Mouse (Mus musculus) liver, embryonic 11.5 days (tissue): ENCODE data around the gene Cstl1. TPM values are rescaled to one million over a fixed set of nuclear protein-coding genes. Genes with fewer than 3 reads are reported as not detected.

Experiments
- ATAC-seq: fragments of 200-750 bp; cut with Nextera tagmentation; replicated peaks from 2 replicates; pipeline ENCODE4 v1.8.0; 2017; ENCODE audit warnings: moderate number of reproducible peaks, mild to moderate bottlenecking, moderate TSS enrichment, moderate library complexity; ENCODE audit not compliant: low FRiP score
- DNase-seq: peaks from one replicate; pipeline ENCODE4 v3.0.0-alpha.2; 2017; ENCODE audit warnings: low spot score
- H3K27ac ChIP-seq: fragments of 300-500 bp; sonication (generic); 2 replicates; pipeline ENCODE4 v1.5.1; 2014; ENCODE audit warnings: mild to moderate bottlenecking, low read depth, low read length, control low read depth
- H3K27me3 ChIP-seq: fragments of 300-500 bp; sonication (generic); replicated peaks from 2 replicates; pipeline ENCODE4 v1.6.1; 2014; ENCODE audit warnings: low read length, mixed read lengths; ENCODE audit not compliant: control insufficient read depth, insufficient read depth
- H3K36me3 ChIP-seq: fragments of 300-500 bp; sonication (generic); 2 replicates; pipeline ENCODE4 v1.6.1; 2014; ENCODE audit warnings: mild to moderate bottlenecking, low read length, moderate library complexity, mixed read lengths; ENCODE audit not compliant: control insufficient read depth, insufficient read depth
- H3K4me1 ChIP-seq: fragments of 300-500 bp; sonication (generic); replicated peaks from 2 replicates; pipeline ENCODE4 v1.6.1; 2014; ENCODE audit warnings: low read length, mixed read lengths; ENCODE audit not compliant: control insufficient read depth, insufficient read depth
- H3K4me2 ChIP-seq: fragments of 300-500 bp; sonication (generic); 2 replicates; pipeline ENCODE4 v1.6.1; 2014; ENCODE audit warnings: mild to moderate bottlenecking, control low read depth, moderate library complexity
- H3K4me3 ChIP-seq: fragments of 300-500 bp; sonication (generic); 2 replicates; pipeline ENCODE4 v1.5.1; 2014; ENCODE audit warnings: low read depth, low read length, control low read depth
- H3K9ac ChIP-seq: fragments of 300-500 bp; sonication (generic); 2 replicates; pipeline ENCODE4 v1.6.1; 2014; ENCODE audit warnings: low read depth, low read length, control low read depth
- H3K9me3 ChIP-seq: fragments of 300-500 bp; sonication (generic); 2 replicates; pipeline ENCODE4 v1.6.1; 2016; ENCODE audit warnings: low read length, inconsistent platforms, mixed read lengths; ENCODE audit not compliant: control insufficient read depth
- WGBS: fragments of 180-500 bp; shearing (Covaris S2); extraction: QIAGEN DNeasy Blood & Tissue Kit; methylation state at CpG from one replicate; pipeline ENCODE4 v1.1.7; 2014; 5-methylcytosine and 5-hydroxymethylcytosine counted together
- polyA plus RNA-seq: library from polyadenylated mRNA; unstranded; fragments of >200 nt; fragmentation: Nextera tagmentation; extraction: Ambion mirVana; gene quantifications from 2 replicates; pipeline ENCODE4 v1.2.1, GENCODE M21; 2014

The Cstl1 gene
- polyA plus RNA-seq, 1 experiment from 2014 or later = not detected

DNA sequence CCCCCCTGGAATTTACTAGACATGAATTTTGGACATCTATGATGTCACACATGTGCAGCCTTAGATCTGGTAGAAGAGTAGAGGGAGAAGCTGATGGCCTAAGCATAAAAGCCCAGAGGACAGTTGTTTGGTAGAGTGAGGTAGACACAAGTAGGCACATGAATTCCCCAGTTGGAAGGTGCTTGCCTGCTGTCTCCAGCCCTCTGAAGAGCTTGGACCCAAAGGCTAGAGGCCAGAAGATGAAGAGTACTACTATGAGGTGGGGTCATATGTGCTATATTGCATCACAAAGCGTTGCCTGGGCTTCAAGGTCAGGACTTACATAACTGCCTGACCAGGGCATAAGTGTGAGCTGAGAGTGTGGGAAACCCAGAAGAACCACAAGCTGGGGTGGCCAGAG, 48.3 kb downstream of the Cstl1 start, which contains the start of gene Cst8:
TSS of gene Cst8 (plus strand) at position 301 of the 400 bp plus-strand sequence.
- WGBS = 78% methylated on average over 1 of the region's 1 CpGs
- no peaks in the 10 kb centered on the region for H3K9me3 ChIP-seq
- no peaks in the 10 kb centered on the region for H3K4me1 ChIP-seq
- DNase-seq (no peak), ATAC-seq (no peak)
- H3K27ac ChIP-seq = no peak within 1 kb of the TSS
- H3K4me2 ChIP-seq = no peak within 1 kb of the TSS
- no peaks in the 10 kb centered on the region for H3K36me3 ChIP-seq
- no peaks in the 10 kb centered on the region for H3K27me3 ChIP-seq
- H3K9ac ChIP-seq = no peak within 1 kb of the TSS
- H3K4me3 ChIP-seq = no peak within 1 kb of the TSS

DNA sequence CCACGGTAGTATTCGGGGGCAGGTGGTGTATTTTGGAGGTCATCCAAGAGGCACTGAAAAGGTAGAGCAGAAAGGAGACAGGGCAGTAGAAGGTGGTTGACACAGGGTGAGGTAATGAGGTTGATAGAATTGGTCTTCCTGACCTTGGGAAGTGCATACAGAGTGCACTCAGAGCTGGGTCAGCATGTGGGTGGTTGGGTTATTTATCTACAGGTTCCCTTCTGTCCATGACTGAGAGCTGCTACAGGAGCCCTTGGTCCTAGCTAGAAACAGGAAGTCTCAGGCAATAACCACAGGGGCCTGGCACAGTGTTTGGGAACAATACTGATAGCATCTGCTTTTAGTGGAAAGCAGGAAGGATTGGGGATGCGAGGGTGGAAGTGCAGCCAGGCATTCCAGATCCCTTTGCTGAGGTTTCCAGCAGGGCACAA, 51.3 kb downstream of the Cstl1 start:
- Histone ChIP-seq H3K36me3 (no peaks in the 10 kb centered on the region), H3K4me1 (no peaks in the 10 kb centered on the region), H3K27me3 (no peaks in the 10 kb centered on the region), H3K27ac (no peak overlapping the region), H3K9ac (no peak overlapping the region), H3K4me3 (no peak overlapping the region), H3K4me2 (no peak overlapping the region), H3K9me3 (no peaks in the 10 kb centered on the region)
- DNase-seq (no peak), ATAC-seq (no peak)
- WGBS = 41% methylated on average over 3 of the region's 3 CpGs

Other genes starting within 250 kb of the Cstl1 start
- 104 and 108 TPM in 2 replicates for gene Nxt1, start 77.8 kb upstream of the Cstl1 start, polyA plus RNA-seq
- gene Gzf1, start 69.3 kb upstream of the Cstl1 start, polyA plus RNA-seq = 16.7 and 18.4 TPM in 2 replicates
- gene Napb, start 17.9 kb upstream of the Cstl1 start, polyA plus RNA-seq = 1.4 and 1.5 TPM in 2 replicates
- not detected in 2 replicates for gene Cst11, start 21.1 kb downstream of the Cstl1 start, polyA plus RNA-seq
- not detected in 2 replicates for gene 8030411F24Rik, start 31.7 kb downstream of the Cstl1 start, polyA plus RNA-seq
- gene Cst12, start 39.0 kb downstream of the Cstl1 start, polyA plus RNA-seq = not detected in 2 replicates
- not detected in 2 replicates for gene Cst8, start 48.4 kb downstream of the Cstl1 start, polyA plus RNA-seq
- gene Cst13, start 69.7 kb downstream of the Cstl1 start, polyA plus RNA-seq = not detected in 2 replicates
- gene Cst9, start 84.8 kb downstream of the Cstl1 start, polyA plus RNA-seq = not detected in 2 replicates
- not detected in 2 replicates for gene 9230104L09Rik, start 114.7 kb downstream of the Cstl1 start, polyA plus RNA-seq
- gene Cst3, start 125.3 kb downstream of the Cstl1 start, polyA plus RNA-seq = 209 and 224 TPM in 2 replicates